Mouse (Mus musculus) lung, embryonic 16.5 days (tissue): Measurements from ENCODE around the gene Mon2. TPM values are rescaled to one million over a fixed set of nuclear protein-coding genes. Genes with fewer than 3 reads are reported as not detected.
A peak's percentile ranks its signal among the peaks of the same experiment; 100 is the strongest.

Experiments used
- ATAC-seq: fragments of 200-750 bp; cut with Nextera tagmentation; 2 replicates; pipeline ENCODE4 v1.8.0; 2017; ENCODE audit warnings: low read depth, mild to moderate bottlenecking, moderate library complexity
- H3K27ac ChIP-seq: fragments of 300-500 bp; sonication (generic); 2 replicates; pipeline ENCODE4 v1.5.1; 2014; ENCODE audit warnings: mild to moderate bottlenecking, control low read depth, low read length
- H3K27me3 ChIP-seq: fragments of 300-500 bp; sonication (generic); 2 replicates; pipeline ENCODE4 v1.6.1; 2014; ENCODE audit warnings: low read depth, low read length, mixed read lengths; ENCODE audit not compliant: control insufficient read depth, insufficient read depth
- H3K36me3 ChIP-seq: fragments of 300-500 bp; sonication (generic); 2 replicates; pipeline ENCODE4 v1.6.1; 2014; ENCODE audit warnings: low read length; ENCODE audit not compliant: control insufficient read depth, insufficient read depth
- H3K4me1 ChIP-seq: fragments of 300-500 bp; sonication (generic); replicated peaks from 2 replicates; pipeline ENCODE4 v1.6.1; 2014; ENCODE audit warnings: low read length, mixed read lengths; ENCODE audit not compliant: control insufficient read depth, insufficient read depth
- H3K4me2 ChIP-seq: fragments of 300-500 bp; sonication (generic); 2 replicates; pipeline ENCODE4 v1.6.1; 2014; ENCODE audit warnings: low read depth, low read length, control low read depth
- H3K4me3 ChIP-seq: fragments of 300-500 bp; sonication (generic); 2 replicates; pipeline ENCODE4 v1.5.1; 2014; ENCODE audit warnings: mild to moderate bottlenecking, low read length, control low read depth
- H3K9ac ChIP-seq: fragments of 300-500 bp; sonication (generic); 2 replicates; pipeline ENCODE4 v1.6.1; 2014; ENCODE audit warnings: low read length, control low read depth
- H3K9me3 ChIP-seq: fragments of 300-500 bp; sonication (generic); 2 replicates; pipeline ENCODE4 v1.6.1; 2016; ENCODE audit warnings: low read length; ENCODE audit not compliant: control insufficient read depth
- WGBS: fragments of 180-500 bp; shearing (Covaris S2); extraction: QIAGEN DNeasy Blood & Tissue Kit; methylation state at CpG from one replicate; pipeline ENCODE4 v1.1.7; 2014; 5-methylcytosine and 5-hydroxymethylcytosine counted together
- polyA plus RNA-seq: library from polyadenylated mRNA; unstranded; fragments of >200 nt; fragmentation: Nextera tagmentation; extraction: Ambion mirVana; gene quantifications from 2 replicates; pipeline ENCODE4 v1.2.1, GENCODE M21; 2015

Gene Mon2
- polyA plus RNA-seq, 1 experiment from 2014 or later: 19.3 TPM

- peak overlapping the region; percentile 79 for H3K4me2 ChIP-seq
- H3K4me1 ChIP-seq: peaks cover 29% of the 10 kb centered on the region
- H3K27ac ChIP-seq: peak overlapping the region; percentile 100
- peaks cover 13% of the 10 kb centered on the region for H3K36me3 ChIP-seq
- H3K27me3 ChIP-seq: no peaks in the 10 kb centered on the region
- H3K9ac ChIP-seq: peak overlapping the region; percentile 100
- no peak for ATAC-seq
- 1% methylated on average over 10 of the region's 10 CpGs for WGBS
- H3K4me3 ChIP-seq: peak overlapping the region; percentile 95
- no peaks in the 10 kb centered on the region for H3K9me3 ChIP-seq
Measured at GRCm38 (mm10) chr10:122984531-122985251, 91.6 kb downstream of the Mon2 start.

GRCm38 (mm10) chr10:122983579-122984530, 92.5 kb downstream of the Mon2 start:
- Histone ChIP-seq H3K4me2 (peak overlapping the region; percentile 79), H3K36me3 (peaks cover 13% of the 10 kb centered on the region), H3K27me3 (no peaks in the 10 kb centered on the region), H3K9ac (peak overlapping the region; percentile 100), H3K27ac (peak overlapping the region; percentile 73), H3K9me3 (no peaks in the 10 kb centered on the region), H3K4me3 (peak overlapping the region; percentile 95), H3K4me1 (peaks cover 28% of the 10 kb centered on the region)
- no peak for ATAC-seq
- WGBS: 22% methylated on average over 10 of the region's 10 CpGs

GRCm38 (mm10) chr10:122982909-122983578, 93.3 kb downstream of the Mon2 start:
- peaks cover 25% of the 10 kb centered on the region for H3K4me1 ChIP-seq
- ATAC-seq: no peak
- H3K36me3 ChIP-seq: peaks cover 13% of the 10 kb centered on the region
- H3K9ac ChIP-seq: no peak overlapping the region; the same call in 1 of the 2 replicates
- H3K4me2 ChIP-seq: peak overlapping the region; percentile 79
- no peaks in the 10 kb centered on the region for H3K9me3 ChIP-seq
- 52% methylated on average over 11 of the region's 11 CpGs for WGBS
- H3K27ac ChIP-seq: no peak overlapping the region
- H3K4me3 ChIP-seq: peak overlapping the region; percentile 95
- H3K27me3 ChIP-seq: no peaks in the 10 kb centered on the region

GRCm38 (mm10) chr10:122980123-122980522, 96.2 kb downstream of the Mon2 start:
- no peak overlapping the region for H3K4me3 ChIP-seq
- H3K9me3 ChIP-seq: no peaks in the 10 kb centered on the region
- H3K27me3 ChIP-seq: no peaks in the 10 kb centered on the region
- no peak overlapping the region for H3K27ac ChIP-seq
- H3K36me3 ChIP-seq: peaks cover 13% of the 10 kb centered on the region
- H3K4me1 ChIP-seq: peaks cover 12% of the 10 kb centered on the region
- H3K4me2 ChIP-seq: no peak overlapping the region
- ATAC-seq: no peak
- H3K9ac ChIP-seq: no peak overlapping the region
- WGBS: 94% methylated on average over 12 of the region's 12 CpGs

GRCm38 (mm10) chr10:122979356-122979755, 96.9 kb downstream of the Mon2 start:
- Histone ChIP-seq H3K27me3 (no peaks in the 10 kb centered on the region), H3K4me2 (no peak overlapping the region), H3K36me3 (peaks cover 13% of the 10 kb centered on the region), H3K4me1 (peaks cover 12% of the 10 kb centered on the region), H3K9me3 (no peaks in the 10 kb centered on the region), H3K9ac (no peak overlapping the region), H3K27ac (no peak overlapping the region), H3K4me3 (no peak overlapping the region)
- no peak for ATAC-seq

GRCm38 (mm10) chr10:122976038-122976437, 100.3 kb downstream of the Mon2 start:
- no peak for ATAC-seq
- Histone ChIP-seq H3K27ac (no peak overlapping the region), H3K27me3 (no peaks in the 10 kb centered on the region), H3K4me2 (no peak overlapping the region), H3K4me3 (no peak overlapping the region), H3K9me3 (no peaks in the 10 kb centered on the region), H3K9ac (no peak overlapping the region), H3K36me3 (peaks cover 7% of the 10 kb centered on the region), H3K4me1 (no peaks in the 10 kb centered on the region)
- 67% methylated on average over 9 of the region's 9 CpGs for WGBS

GRCm38 (mm10) chr10:122973241-122973640, 103.1 kb downstream of the Mon2 start:
- Histone ChIP-seq H3K27me3 (no peaks in the 10 kb centered on the region), H3K36me3 (no peaks in the 10 kb centered on the region), H3K4me2 (no peak overlapping the region), H3K9me3 (no peaks in the 10 kb centered on the region), H3K4me3 (no peak overlapping the region), H3K4me1 (no peaks in the 10 kb centered on the region), H3K9ac (no peak overlapping the region), H3K27ac (no peak overlapping the region)
- ATAC-seq: no peak

- no peaks in the 10 kb centered on the region for H3K27me3 ChIP-seq
- ATAC-seq: no peak
- no peak overlapping the region for H3K4me3 ChIP-seq
- H3K4me1 ChIP-seq: no peaks in the 10 kb centered on the region
- no peak overlapping the region for H3K4me2 ChIP-seq
- no peaks in the 10 kb centered on the region for H3K36me3 ChIP-seq
- H3K27ac ChIP-seq: no peak overlapping the region
- H3K9me3 ChIP-seq: no peaks in the 10 kb centered on the region
- 75% methylated on average over 7 of the region's 7 CpGs for WGBS
- H3K9ac ChIP-seq: no peak overlapping the region
Measured at GRCm38 (mm10) chr10:122970188-122970587, 106.1 kb downstream of the Mon2 start.

- H3K4me3 ChIP-seq: no peak overlapping the region
- H3K36me3 ChIP-seq: no peaks in the 10 kb centered on the region
- no peaks in the 10 kb centered on the region for H3K27me3 ChIP-seq
- no peaks in the 10 kb centered on the region for H3K9me3 ChIP-seq
- H3K27ac ChIP-seq: no peak overlapping the region
- peaks cover 8% of the 10 kb centered on the region for H3K4me1 ChIP-seq
- 40% methylated on average over 7 of the region's 7 CpGs for WGBS
- ATAC-seq: no peak
- no peak overlapping the region for H3K9ac ChIP-seq
- H3K4me2 ChIP-seq: no peak overlapping the region
Measured at GRCm38 (mm10) chr10:122966421-122966820, 109.9 kb downstream of the Mon2 start.
